Mouse (Mus musculus) liver (tissue): ENCODE measurements around the gene Nup210l.
A peak's percentile ranks its signal among the peaks of the same experiment; 100 is the strongest.

Source experiments
- DNase-seq: peaks from one replicate; pipeline ENCODE4 v3.0.0-alpha.2; 2020; ENCODE audit warnings: mixed read lengths

The Nup210l gene

GRCm38 (mm10) chr3:90179566-90179965 is 75.6 kb downstream of the Nup210l start:
- no peak for DNase-seq

GRCm38 (mm10) chr3:90183581-90183980 is 79.6 kb downstream of the Nup210l start:
- DNase-seq, result no peak

GRCm38 (mm10) chr3:90190859-90191510 is 87.1 kb downstream of the Nup210l start:
- DNase-seq, result no peak

- no peak for DNase-seq
These were observed 90.8 kb downstream of the Nup210l start for GRCm38 (mm10) chr3:90194759-90195158.

GRCm38 (mm10) chr3:90195644-90196043 is 91.7 kb downstream of the Nup210l start:
- DNase-seq, result no peak

GRCm38 (mm10) chr3:90197548-90197947 is 93.6 kb downstream of the Nup210l start:
- no peak for DNase-seq

GRCm38 (mm10) chr3:90202884-90203283 is 99.0 kb downstream of the Nup210l start:
- DNase-seq, result no peak

GRCm38 (mm10) chr3:90203619-90204018 is 99.7 kb downstream of the Nup210l start:
- DNase-seq, result no peak

- DNase-seq, result no peak
These were observed 100.7 kb downstream of the Nup210l start for GRCm38 (mm10) chr3:90204582-90204981.

- no peak for DNase-seq
These were observed 104.7 kb downstream of the Nup210l start for GRCm38 (mm10) chr3:90208662-90209061.

- DNase-seq, result no peak
These were observed 106.1 kb downstream of the Nup210l start for GRCm38 (mm10) chr3:90209908-90210566.

GRCm38 (mm10) chr3:90211475-90212398 is 107.8 kb downstream of the Nup210l start:
- DNase-seq, result no peak

- DNase-seq, result no peak
These were observed 108.8 kb downstream of the Nup210l start for GRCm38 (mm10) chr3:90212723-90213122.

GRCm38 (mm10) chr3:90213377-90213866 is 109.5 kb downstream of the Nup210l start, which contains the start of the genes Rps27 and Rab13:
TSS of gene Rps27 (minus strand) at chr3:90213651.
TSS of gene Rab13 (plus strand) at chr3:90213695.
- DNase-seq, result peak; percentile 89

- DNase-seq, result peak; percentile 24
These were observed 110.2 kb downstream of the Nup210l start for GRCm38 (mm10) chr3:90213956-90214684.

GRCm38 (mm10) chr3:90215825-90216380 is 112.0 kb downstream of the Nup210l start:
- no peak for DNase-seq

GRCm38 (mm10) chr3:90220088-90220487 is 116.2 kb downstream of the Nup210l start:
- DNase-seq, result peak; percentile 41

GRCm38 (mm10) chr3:90220531-90220951 is 116.6 kb downstream of the Nup210l start:
- peak; percentile 79 for DNase-seq

- no peak for DNase-seq
These were observed 117.2 kb downstream of the Nup210l start for GRCm38 (mm10) chr3:90221123-90221522.

GRCm38 (mm10) chr3:90222455-90222854 is 118.5 kb downstream of the Nup210l start:
- no peak for DNase-seq

GRCm38 (mm10) chr3:90222941-90223340 is 119.0 kb downstream of the Nup210l start:
- DNase-seq, result no peak

- DNase-seq, result no peak
These were observed 120.4 kb downstream of the Nup210l start for GRCm38 (mm10) chr3:90224331-90224730.
